Mouse (Mus musculus) thymus, postnatal 36 days (tissue): ENCODE measurements at regions not wholly inside any gene's neighbourhood (a gene's known extent, or its start where the extent isn't known, plus 50 kb on each side); places are given as distances from the start of the nearest gene placed in this dataset.

ENCODE experiments used
- DNase-seq, 2 experiments: peaks; one replicate each; pipeline ENCODE4 v3.0.0; 2022; ENCODE audit warnings: mixed read lengths in 2 of 2

DNA sequence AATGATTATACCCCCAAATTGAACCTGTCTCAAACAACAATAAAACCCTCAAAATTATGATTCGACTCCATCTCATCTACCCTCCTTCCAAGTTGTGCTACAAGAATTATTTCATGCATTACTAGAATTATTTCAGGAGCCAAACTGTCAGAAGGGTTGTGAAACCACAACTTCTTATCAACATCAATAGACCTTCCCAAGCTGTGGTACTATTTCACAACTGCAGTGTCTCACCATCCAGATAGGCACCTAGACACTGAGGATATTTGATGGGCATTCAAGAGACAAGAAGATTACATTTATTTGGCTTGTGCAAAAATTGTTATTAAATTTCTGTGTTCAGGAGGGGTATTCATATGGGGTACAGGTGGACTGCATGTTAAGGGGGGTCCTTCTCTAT is 567.0 kb downstream of the Adgrl2 start:
- no peak for DNase-seq

DNA sequence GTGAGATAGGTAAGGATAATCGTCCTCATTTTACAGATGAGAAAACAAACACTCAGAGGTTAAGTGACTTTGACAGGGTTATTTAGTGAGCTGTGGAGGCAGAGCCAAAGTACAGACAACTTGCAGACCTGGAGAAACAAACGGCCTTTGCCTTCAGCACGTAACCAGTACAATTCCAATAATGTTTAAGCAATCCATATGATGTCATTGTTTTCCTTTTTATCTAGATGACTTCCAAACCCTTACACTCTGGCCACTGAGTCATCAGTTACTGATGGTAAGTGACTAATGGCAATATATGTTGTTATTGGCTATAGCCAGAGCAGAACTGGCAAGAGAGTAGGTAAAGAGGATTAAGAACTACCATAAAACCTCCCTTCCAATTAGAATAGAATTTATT is 567.6 kb downstream of the Adgrl2 start:
- no peak for DNase-seq

DNA sequence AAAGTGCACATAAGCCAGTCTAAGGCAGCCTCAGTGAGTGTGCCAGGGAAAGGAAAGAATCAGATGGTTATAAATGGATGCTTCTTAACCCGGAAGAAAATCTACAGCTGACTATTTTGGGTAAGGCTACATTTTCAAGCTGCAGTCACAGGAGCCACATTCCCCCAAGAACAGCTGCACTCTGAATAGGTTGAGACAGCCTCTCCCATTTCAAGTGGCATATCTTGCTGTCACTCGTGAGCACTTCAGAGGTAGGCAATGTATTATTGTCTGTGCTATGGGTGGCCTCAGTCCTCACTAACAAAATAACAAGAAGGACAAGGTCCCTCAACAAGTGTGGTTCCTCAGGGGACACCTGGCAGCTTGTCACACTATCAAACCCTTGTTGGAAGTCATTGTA is 568.1 kb downstream of the Adgrl2 start:
- DNase-seq: no peak

GRCm38 (mm10) chr3:148420303-148420702 is 570.1 kb downstream of the Adgrl2 start:
- DNase-seq: no peak

DNA sequence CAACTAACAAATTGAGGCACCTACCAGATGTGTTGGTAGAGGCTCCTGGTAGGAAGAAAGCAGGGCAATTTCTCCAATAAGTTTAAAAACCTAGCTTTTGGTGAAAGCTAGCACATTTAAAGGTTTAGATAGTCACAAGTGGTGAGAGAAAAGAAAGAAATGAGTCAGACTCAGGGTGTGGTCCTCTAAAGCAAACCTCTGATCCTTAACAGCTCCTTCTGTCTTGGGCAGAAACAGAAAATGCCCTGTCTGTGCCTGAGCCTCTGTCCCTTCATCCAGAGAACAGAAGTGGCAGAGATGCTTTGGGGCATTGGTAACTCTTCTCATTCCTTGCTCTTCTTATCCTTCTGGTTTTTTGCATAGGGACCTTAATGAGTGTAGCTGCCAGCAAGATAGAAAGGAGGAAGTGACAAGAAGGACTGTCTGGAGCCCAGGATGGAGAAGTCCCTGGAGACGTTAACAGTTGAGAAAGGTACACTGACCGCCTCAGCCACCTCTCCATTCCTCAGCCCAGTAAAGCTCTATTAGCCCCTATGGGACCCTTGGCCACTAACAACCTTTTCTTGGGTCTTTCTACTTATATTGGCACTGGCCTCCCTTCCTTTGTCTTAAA is 570.8 kb downstream of the Adgrl2 start:
- no peak for DNase-seq

DNA sequence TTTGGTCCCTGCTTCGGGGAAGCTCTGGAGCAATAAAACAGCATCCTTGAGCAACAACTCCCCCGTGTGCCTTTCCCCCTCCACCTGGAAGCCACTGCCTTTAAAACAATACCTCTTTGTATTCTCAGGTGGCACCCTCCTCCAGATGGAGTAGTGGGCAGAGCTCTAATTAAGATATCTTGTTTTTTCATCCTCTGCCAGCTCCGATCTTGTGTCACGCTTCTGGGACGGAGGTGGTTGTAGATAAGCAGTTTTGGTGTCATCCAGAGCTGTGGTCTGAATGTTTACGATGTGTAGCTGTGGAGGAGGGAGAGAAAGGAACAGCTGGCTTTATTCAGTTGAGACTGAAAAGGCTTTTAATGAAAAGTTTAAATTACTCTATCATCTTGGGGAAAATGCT is 572.3 kb downstream of the Adgrl2 start:
- DNase-seq: no peak

- no peak for DNase-seq
Observed at GRCm38 (mm10) chr3:148415443-148415842, 574.9 kb downstream of the Adgrl2 start.

DNA sequence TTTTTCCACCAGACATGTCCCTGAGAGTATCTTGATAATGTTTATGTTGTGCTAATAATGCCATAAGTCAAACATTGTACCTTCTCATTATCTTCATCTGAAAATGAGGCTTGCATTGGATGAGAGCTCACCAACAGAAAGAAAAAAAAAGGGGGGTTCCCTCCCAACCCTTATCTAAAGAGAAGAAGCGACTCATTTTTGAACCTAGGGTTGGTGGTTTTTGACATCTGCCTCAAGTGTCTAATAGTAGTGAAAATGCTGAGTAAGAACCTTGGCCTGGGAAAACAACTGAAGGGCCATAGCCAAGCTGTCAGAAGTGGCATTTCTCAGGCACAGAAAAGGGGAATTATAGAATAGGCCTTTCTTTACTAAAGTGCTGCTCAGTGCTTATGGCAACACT is 577.3 kb downstream of the Adgrl2 start:
- DNase-seq: no peak

DNA sequence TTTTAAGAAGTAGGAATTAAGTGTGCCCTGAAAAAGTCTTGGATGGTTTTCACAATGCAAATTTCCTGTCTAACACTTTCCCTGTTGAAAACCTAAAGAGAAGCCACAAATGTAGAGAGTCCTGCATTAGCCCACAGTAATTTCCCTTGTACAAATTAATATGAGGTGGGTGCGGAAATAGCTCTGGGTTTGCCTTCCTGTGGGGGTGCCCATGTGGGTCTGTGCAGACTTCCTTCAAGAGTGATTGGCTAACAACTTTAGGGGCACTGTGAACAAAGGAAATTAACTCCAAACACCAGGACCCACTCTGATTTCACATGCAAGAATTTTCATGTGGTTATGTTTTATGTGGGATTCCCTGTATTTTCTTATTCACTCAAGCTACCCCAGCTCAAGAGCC is 578.2 kb downstream of the Adgrl2 start:
- DNase-seq: no peak

- DNase-seq: no peak
Observed at GRCm38 (mm10) chr3:148398349-148398748, 592.0 kb downstream of the Adgrl2 start.

GRCm38 (mm10) chr3:148387550-148387949 is 602.8 kb downstream of the Adgrl2 start:
- DNase-seq: no peak

DNA sequence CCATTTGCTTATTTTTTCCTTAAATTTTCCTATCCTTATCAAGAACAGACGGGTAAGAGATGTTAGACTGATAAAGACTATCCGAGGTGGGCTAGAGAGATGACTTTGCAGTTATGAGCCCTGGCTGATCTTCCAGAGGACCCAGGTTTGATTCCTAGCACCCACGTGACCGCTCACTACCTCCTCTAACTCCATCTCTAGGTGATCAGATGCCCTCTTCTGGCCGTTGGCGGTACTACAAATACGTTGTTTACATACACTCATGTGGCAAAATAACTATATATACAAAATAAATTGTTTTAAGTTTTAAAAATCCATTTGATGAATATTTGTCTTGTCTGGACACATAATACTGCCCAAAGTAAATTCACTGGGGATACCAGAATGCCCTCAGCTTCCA is 604.6 kb downstream of the Adgrl2 start:
- peak in 1 of 2 experiments; percentile 4 for DNase-seq

DNA sequence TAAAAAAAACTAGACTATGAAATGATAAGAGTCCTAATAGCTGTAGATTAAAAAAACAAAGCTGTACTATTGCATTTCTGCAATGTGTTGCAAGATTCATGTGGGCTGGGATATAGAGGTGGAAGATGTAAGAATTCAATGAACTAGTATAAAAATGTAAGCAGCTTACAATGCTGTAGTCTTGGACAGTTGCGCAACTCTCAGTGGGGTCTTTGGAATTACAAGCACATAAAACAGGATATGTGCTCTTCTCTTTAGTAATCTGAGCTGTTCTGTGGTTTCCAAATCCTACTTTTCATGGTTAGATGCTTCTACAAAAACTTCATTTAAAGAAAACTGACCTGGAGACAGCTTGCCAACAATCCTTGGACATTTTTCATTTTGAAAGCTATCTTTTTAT is 609.3 kb downstream of the Adgrl2 start:
- DNase-seq: no peak

DNA sequence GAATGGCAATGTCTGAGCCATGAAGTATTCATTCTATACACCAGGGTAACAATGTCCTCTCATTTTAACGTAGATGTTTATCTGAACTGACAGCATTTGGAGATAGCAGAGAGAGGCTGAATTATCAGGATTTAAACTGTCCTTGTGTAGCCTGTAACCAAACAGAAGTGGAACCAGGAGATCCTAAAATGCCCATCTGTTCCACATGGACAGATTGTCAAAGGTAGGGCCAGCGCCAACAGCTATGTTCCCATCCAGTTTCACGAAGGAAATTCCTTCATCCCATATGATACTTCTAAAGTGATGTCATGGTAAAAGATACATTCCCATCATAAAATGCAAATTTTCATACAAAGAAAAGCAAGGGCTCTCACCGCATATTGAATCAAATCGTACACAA is 627.0 kb downstream of the Adgrl2 start:
- DNase-seq: no peak

DNA sequence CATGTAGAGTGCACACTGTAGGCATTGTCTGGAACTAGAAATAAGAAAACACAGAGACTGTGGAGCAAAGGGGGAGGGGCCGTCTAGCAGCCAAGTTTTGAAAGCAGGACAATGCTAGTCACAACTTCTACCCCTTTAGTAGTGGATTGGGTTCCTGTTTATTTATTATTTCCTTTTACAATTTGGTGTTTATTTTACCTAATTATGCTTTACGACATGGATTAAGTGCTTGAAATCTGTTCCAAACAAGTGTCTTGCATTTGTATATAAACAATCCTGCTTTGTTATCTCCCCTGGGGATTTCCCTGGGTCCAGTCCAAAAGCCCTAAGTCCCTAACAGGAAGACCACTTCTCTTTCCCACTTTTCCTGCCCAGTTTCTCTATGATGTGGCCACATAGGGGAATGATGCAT is 627.9 kb downstream of the Adgrl2 start:
- DNase-seq: no peak

DNA sequence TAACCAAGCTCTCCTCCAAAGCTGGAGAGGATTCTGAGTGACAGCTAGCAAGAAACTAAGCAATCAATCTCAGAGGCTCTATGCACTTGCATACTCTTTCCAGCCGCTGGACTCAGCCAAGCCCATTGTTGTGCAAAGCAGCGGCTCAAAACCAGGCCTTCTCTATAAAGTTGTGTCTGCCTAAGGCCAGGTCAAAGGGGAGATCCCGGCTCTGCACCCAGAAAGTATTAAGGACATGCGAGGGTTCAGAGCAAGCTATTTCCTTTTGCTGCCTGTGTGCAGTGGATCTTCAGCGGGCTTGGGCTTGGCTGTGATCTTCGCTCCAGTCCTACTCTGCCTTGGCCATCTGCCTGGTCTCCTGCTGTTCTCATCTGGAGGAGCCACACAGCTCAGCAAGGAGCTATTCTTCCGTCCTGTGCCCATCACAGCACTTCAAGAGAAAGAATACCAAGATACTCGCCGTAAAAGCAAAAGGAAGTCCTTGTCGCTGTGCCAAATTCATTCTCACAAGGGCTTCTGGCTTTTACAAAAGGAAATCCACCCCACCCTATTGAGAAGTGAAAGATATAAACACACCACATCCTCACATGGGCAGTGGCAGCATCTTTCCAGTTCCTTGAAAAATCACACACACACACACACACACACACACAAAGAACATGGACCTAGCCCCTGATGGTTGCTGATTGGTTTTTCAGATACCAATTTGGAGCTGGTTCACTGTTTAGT is 646.6 kb downstream of the Adgrl2 start:
- no peak for DNase-seq

GRCm38 (mm10) chr3:148343256-148343632 is 647.1 kb downstream of the Adgrl2 start:
- no peak for DNase-seq

- no peak for DNase-seq
Observed at GRCm38 (mm10) chr3:148339258-148339657, 651.1 kb downstream of the Adgrl2 start.

- no peak for DNase-seq
Observed at GRCm38 (mm10) chr3:148336640-148337039, 653.7 kb downstream of the Adgrl2 start.

DNA sequence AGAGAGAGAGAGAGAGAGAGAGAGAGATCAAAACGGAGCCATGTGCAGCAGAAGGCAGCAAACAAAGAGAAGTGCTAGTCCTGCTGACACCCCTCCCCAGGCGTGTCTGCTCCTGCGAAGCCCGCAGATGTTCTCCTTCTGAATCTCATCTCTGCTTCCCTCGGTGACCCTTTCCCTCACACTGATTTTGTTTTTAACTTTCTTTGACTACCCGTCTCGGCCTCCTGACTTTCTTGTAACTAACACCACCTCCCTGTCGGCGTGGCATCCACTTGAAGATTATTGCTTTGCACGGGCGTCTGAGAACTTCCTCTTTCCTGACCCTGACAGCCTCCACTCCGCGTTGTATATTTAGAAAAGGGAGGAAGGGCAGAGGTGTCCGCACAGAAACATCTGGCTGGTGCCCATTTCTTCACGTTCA is 654.3 kb downstream of the Adgrl2 start:
- no peak for DNase-seq

DNA sequence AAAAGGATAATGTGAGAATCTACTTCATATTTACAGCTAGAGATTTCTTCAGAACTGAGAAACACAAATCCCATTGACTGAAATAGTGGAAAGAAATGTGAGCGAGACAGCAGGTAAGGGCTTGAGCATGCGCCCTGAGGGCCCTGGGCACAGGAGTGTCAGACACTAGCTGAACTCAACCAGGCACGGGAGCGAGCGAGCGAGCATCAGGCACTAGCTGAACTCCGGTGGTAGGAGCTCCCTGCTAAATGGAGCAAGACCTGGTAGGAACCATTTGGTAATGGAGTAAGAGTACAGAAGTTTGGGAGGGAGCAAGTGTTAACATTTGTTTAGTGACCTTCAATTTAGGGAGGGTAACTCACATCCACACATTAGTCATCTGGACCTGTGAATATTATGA is 654.7 kb downstream of the Adgrl2 start:
- DNase-seq: no peak

GRCm38 (mm10) chr3:148324911-148325621 is 665.3 kb downstream of the Adgrl2 start:
- no peak for DNase-seq

DNA sequence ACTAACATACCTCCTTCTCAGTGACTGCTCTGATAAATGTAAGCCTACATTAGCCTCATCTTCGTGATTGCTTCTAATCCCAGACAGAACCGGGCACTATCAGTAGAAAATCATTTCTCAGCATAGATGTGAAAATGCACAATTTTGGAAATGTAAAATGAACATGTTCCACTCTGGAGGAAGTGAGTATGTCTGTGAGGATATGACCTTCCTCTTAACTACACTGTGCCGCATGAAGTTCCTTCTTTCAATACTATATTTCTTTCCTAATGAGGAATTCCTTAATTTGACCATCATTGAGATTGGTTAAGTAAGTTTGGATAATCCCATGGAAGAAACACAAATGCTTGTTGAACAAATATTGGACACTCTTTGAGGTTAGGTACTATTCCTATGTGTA is 668.5 kb downstream of the Adgrl2 start:
- no peak for DNase-seq

- DNase-seq: no peak
Observed at GRCm38 (mm10) chr3:148316198-148316597, 674.2 kb downstream of the Adgrl2 start.
